Mouse (Mus musculus) cerebellum, adult 11-12 months (tissue): ENCODE results near the gene Acsl5.

Experiments
- DNase-seq: peaks from one replicate; pipeline ENCODE4 v3.0.0; 2022

The Acsl5 gene

DNA sequence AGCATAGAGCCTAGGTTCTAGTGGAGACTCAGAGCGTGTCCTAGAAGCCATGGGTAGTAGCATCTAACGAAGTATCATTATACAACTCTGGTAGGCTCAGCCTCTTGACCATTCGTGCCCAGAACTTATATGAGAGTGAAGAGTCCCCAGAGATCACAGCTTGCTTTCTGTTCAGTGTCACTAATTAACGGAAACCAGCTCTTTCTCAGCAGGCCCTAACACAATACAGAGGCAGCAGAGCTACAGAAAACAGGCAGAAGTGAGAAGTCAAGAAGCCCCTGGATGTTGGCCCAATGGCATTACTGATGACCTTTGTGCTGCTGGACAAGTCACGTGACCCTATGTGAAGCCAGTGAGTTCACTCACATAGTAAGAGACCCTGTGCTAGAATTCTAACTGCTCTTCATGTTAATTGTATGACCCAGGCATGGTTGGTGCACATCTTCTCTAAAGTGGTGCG is 10.5 kb upstream of the Acsl5 start, which contains the start of gene Gucy2g:
Gene Gucy2g (minus strand): TSS at position 51 of the 460 bp plus-strand sequence.
- no peak for DNase-seq

DNA sequence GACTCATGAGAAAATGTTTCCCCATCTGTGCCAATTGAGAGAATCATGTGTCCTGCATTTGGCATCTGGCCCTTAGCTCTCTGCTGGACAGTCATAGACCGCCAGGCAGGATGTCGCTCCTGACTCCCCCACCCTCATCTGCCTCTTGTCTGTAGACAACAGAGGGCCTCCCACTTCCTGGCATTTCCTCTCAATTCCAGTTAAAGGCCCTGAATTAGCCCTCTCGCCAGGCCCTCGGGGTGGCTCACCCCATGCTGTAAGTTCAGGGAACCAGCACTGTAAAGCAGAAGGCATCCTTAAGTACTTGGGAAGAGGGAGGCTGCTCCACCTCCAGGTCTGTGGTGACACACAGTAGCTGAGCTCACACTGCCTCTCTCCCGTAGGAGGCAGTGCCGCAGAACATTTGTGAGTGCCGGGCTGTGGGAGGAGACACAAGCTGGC is 6.9 kb upstream of the Acsl5 start:
- DNase-seq = no peak

DNA sequence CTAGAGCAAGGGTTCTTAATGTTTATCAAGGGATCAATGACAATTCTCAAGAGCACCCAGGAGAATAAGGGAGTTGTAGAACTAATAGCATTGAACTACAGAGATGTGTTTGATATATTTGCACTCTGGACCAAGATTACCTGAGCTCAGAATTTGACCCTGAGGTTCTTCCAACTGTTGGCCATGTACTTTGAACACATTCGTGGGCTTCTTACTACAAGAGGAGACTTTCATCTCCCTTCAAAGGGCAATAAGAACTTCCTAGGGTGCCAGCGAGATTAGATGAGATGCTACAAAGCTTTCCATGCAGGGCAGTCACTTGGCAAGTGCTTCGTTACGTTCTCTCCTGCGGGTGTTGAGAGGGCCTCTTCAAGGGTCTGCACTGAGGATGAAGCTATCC is 4.2 kb upstream of the Acsl5 start:
- DNase-seq = no peak

DNA sequence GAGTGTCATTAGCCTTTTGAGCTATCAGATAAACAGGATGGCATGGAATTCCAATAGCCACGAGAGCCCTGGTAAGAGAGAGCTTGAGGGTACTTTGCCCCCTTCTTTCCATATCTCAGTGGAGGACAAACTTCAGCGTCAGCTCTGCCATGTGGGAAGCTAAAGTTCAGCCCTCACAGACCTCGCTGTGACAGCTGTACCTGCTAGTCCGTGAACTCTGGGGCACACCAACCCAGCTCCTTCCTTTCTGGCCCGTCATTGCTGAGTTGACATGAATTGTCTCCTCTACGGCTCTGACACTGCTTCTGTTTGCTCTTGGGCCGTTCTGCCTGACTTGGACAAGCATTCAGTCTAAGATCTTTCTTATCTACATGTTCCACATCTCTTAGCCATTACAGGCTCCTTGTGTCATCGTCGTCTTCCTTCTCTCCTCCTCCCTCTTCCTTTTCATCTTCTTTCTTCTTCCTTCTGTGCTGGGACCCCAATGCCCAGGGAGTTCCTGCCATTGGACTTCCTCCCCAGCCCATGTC is 3.7 kb upstream of the Acsl5 start:
- no peak for DNase-seq

DNA sequence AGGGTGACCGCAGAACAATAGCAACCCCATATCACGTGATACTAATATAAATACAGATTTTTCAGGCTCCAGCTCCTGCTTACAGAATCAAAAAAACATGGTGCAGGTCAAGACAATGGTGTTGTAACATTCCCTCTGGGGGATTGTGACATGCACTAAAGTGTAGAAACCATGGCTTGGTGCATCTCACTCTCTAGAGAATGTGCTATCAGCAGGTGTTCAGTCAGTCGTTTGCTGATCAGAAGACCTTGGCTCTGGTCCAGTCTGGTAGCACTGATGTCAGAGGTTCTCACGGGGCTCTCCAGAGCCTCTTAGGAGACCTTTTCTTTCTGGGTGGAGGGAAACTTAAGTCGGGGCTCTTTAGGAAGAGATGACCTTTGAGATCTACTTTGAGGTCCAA is 1.3 kb upstream of the Acsl5 start:
- no peak for DNase-seq

DNA sequence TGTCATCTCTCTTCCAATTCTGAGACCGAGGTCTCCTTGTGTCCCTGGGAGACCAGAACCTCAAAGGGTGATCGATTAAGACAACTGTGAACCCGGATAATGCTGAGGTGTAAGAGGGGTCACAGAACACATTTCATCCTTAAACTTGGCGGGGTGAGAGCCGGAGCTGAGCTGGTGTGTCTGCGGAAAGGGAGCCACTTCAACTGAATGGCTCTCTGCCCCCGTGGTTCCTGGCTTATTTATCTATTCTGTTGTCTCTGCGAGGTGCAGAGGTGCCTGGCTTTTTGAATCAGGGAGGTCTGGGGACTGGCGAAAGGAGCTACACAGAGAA is 1.5 kb downstream of the Acsl5 start:
- DNase-seq = no peak

DNA sequence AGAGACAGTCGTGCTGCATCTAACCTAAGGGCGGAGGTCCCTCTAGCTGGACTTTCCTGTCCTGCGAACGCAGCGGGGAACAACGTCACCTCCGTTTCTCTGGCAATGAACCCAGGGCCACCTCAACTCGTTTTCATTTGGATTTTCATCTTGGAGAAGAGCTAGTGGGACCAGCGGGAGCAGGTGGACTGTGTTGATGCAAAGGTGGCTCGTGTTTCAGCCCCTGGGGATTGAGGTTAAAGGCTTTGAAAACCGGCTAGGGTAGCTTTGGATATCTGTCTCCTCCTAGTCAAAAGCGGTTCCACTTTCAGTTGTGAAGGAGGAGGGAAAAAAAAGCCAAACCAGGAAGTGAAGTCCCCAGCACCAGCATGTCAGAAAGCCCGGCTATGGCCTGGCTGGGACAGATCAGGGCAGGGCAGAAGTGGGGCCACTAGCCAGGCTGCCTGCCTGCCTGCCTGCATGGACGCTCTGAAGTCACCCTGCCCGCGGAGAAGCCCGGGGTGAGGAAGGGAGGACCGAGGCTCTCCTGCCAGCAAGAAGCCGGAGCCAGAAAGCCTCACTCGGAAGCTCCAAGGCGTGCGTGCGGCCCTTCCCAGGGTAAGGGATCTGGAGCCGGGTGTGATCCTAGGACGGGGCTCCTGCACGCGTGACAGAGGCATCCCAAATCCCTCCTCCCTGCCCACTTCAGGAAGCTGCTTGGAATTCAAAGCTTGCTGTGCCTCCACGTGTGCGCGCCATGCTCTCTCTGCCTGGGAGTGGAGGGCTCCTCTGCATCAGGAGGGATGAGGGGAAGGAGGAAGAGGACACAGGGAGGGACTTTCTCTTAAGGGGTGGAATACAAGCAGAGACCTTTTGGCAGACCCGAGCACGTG is 2.1 kb downstream of the Acsl5 start:
- DNase-seq = peak; percentile 57

DNA sequence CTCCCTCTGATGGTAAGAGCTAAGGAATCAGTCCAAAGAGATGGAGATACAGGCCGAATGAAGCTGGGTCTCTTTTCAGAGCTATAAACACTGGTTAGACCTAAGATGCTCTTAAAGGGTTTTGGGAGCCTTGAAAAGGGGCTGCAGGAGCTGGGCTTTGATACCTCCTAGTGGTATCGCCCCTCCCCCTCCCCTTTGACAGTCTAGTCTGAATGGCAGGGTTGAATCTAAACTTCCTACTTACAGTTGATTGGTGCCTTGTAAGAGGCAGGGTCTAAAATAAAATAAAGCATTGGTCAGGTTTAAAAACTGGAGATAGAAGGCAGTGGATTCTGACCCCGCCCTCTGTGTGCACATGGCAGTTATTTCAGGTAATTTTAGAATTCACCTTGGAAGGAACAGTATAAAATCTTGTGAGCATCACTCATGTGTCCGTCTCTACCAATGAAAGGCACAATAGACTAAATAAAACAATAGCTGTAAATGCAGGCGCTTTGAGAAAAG is 2.8 kb downstream of the Acsl5 start:
- DNase-seq = no peak

DNA sequence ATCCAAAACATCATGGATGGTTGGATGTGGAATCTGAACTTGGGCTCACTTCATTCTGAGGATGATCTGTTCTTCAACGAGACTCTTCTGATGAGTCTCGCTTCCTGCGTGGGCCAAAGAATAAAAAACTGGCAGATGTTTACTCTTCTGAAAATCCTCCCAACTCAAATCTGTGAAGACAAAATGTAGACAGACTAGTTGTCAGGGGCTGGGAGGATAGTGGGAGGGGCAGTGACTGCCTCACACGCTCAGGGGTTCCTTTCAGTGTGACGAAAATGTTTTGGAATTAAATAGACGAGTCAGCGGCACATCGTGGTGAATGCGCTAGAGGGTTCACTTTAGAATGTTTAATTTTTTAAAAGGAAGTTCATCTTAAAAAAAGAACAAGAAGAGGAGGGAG is 4.4 kb downstream of the Acsl5 start:
- no peak for DNase-seq

DNA sequence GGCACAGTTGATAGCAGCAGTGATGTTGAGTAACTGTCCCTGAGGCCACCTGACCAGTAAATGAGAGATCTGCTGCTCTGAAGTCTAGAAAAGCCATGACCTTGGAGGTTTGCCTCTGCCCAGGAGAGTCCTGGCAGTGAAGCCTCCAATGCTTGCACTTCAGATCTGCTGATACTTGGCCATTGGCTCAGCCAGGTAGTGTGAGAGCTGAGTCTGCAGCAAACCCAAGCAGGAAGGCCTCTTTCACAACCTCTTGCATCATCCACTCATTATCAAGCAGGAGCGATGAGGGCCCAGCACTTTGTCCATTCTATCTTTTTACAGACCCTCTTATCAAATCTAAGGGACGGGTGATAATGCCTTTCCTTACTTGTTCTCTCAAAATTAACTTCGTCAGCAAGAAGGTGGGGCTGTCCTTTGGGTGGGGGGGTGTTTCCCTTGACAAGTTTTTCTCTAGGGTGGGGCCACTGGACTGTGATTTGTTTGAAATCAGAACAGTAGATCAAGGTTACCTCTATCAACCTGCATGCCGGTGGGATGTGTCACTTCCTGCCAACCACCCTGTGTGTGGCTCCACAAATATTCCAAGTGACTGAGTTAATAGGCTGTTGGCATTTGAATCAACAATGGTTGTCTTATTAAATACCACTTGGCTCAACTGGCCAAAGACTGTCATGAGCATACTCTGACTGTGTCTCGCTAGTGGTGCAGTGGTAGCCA is 6.1 kb downstream of the Acsl5 start:
- no peak for DNase-seq

DNA sequence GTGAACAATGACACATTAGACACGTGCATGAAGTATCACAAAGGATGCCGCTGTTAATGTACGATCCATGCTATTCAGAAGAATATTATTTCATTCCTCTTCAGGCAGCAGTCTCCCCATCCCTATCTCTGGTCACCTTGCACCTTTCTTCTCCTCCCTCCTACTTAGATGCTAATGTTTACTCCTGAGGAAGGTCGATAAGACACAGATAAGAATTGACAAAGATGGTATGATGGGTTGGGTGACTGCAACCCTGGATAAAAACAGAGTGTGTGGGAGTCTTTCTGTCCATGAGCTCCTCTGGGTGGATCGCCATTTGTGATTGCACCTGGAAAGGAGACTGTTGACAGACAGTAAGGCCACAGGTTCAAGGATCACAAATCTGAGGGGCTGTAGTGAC is 6.8 kb downstream of the Acsl5 start:
- DNase-seq = no peak

DNA sequence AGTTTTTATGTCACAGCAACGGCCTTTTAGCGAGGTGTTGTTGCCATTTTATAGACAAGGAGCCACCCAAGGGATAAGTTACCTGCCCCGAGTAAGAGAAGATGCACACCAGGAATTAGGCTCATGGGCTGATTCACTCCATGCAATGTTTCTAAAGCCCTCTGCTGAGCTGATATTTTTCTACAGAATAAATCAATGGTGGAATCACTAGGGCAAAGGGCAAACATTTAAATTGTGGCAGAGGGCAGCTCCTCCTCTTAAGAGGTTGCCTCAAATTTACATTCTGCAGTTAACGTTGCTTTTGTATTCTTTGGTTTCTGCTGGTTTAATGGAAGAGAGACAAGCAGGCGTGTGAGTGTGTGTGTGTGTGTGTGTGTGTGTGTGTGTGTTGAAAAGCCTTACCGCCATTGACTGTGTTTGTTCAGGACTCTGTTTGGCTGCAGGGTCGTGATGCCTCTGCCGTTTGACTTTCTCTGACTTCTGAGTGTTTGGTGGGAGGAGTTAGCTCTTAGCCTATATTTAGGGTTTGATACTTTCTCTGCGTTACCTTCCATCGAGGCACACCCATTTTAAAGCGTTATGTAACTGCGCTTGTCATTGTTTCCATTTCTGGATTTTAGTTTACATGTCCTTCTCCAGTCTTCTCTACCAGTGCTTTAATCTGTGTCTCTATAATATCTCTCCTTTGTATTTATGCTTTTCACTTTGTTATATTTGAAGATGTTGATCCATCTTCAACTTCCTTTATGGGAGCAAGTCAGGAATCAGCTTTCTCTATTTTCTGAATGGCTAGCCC is 8.8 kb downstream of the Acsl5 start:
- DNase-seq = no peak

DNA sequence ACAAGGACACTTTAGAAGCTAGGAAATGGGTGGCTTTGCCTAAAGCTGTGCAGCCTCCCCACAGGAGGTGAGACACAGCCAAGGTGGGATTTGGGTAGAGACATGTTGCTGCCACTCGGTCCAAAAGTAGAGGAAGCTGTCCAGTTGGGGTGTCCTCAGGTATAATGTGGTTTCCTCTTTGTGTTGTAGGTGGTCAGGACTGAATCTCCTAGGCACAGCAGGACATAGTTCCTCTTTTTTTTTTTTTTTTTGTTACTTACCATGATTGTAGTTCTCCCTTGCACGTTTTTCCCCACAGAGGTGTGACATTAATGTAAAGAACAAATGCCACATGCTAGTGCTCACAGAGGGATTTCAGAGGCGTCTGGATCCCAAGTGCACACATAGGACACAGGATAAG is 13.5 kb downstream of the Acsl5 start:
- no peak for DNase-seq

DNA sequence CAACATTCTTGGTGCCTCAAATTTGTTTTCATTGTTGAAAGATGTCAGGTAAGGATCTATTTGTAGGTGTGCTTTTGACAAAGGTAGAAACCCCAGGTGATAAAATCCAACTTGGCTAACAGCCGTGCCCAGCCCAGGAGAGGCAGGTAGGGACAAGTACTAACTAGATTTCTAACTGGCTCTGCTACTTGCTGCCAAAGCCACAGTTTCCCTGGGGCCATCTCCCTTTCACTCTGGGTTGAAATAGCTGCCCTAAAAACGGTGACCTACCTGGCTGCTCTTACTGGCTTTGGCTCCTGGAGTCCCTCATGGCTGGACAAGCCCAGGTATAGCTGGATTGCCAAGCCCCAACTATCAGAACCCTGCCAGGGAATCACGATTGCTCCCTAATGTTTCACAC is 15.0 kb downstream of the Acsl5 start:
- DNase-seq = no peak

DNA sequence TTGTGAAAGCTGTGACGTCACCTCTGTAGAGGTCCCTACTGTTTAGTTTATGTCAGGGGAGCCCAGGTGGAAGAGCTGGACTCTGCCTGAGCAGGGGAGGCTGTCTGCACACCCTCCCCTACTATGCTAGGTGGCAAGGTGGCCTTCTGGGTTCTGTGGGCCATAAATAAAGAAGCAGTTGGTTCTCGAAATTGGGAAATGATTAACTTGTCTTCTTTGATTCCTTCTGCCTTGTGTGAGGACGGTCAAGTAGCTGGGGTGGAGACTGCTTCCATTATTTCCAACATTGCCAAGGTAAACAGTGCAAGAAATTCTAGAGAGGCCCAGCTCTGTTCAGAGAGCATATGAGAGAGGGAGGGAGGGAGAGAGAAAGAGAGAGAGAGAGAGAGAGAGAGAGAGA is 16.4 kb downstream of the Acsl5 start:
- no peak for DNase-seq

DNA sequence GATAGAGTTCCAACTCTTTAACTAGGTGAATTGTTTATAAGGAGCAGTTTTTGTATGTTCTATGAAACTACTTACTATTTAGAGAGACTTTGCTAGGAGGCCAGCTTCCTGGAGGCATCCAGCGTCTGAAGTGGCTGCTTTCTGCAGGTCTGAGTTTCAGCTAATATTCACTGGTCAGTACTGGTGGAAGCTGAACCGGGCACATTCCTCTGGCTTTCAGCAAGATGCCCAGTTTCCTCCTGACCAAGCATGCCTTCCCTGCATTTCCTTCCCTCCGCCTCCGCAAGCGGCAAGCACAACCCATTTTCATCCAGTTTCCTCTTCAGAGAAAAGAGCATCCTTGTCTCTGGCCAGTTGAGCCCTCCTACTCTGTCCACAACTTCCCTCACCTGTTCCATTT is 17.3 kb downstream of the Acsl5 start:
- DNase-seq = no peak

DNA sequence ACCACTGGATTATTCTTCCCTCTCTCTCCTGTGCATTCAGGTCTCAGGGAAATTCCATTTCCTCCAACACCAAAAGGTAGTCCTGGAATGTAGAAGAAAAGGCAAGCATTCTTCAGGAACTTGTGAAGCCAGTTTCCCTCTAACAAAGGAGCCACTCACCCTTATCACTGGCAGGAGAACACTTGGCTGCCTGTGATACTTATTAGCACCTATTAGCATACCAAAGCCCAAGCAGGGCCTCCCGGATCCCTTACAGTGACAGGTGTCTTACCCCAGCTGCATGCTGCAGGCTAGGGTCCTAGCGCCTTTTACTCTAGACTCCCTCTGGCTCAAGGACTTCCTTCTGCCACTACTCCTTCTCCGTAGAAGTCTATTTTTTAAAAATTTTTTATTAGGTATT is 19.7 kb downstream of the Acsl5 start:
- no peak for DNase-seq

DNA sequence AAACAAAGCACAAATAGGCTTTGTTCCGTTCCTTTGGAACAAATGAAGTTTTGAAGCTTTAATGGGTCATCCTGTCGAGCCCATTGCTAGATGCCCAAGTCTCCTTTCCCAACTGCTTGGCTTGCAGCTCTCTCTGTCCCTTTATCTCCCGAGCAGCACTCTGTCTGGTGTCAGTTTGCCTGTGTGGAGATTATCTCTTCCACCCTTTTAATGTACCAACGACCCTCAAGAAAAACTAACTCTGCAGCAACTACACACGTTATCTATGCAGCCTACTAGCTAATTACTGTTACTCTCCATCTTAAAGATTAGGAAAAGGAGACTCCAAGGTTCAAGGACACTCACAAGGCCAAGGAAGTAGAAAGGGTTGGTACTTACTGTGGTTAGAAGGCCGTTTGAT is 21.6 kb downstream of the Acsl5 start:
- no peak for DNase-seq

DNA sequence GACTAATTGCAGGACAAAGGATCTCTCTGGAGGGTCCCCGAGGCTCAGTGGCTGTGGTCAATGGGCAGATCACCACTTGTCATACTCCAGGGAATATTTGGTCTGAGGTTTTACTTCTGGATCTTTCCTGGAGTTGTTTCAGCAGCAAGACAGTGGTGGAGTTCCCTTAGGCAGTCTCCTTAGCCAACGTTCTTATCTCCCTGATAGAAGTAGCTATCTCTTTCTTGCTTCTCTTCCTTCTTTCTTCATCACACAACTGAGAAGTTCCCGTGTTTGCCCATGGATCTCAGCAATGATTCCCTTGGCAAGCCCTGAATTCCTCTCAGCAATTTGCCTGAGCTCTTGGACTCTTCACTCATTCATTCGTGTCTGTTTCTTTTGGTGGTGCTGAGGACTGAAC is 24.4 kb downstream of the Acsl5 start:
- no peak for DNase-seq

DNA sequence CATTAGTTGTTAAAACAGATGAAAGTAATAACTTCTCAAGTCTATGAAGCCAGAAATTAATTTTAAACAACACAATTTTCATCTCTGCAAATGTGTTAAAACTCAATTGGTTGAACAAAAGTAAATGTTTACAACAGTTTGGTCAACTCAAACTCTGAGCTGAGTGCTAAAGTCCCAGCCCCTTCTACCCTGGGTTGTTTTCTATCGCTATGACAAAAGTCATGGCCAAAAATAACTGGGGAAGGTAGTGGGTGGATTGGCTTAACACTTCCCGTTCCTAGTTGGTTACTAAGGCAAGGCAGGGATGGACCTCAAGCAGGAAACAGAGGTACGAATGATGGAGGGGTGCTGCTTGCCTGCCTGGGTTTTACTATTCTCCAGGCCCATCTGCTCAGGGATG is 25.0 kb downstream of the Acsl5 start:
- no peak for DNase-seq

DNA sequence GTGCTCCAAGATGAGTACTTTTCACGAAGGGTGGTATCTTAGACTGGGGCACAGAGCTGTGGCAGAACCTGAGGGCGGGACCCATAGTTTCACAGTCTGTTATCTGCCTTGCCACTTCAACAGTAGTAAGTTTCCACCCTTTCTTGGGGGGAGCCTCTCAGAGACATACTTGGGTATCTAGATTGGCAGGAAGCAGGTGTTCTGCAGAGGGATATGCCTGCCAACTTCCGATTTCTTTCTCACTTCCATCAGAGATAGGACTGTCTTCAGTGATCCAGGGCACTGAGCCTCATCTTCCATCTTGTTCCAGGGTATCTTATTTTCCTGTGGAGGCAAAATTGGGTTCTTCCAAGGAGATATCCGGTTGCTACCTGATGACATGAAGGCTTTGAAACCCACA is 32.4 kb downstream of the Acsl5 start:
- DNase-seq = no peak

DNA sequence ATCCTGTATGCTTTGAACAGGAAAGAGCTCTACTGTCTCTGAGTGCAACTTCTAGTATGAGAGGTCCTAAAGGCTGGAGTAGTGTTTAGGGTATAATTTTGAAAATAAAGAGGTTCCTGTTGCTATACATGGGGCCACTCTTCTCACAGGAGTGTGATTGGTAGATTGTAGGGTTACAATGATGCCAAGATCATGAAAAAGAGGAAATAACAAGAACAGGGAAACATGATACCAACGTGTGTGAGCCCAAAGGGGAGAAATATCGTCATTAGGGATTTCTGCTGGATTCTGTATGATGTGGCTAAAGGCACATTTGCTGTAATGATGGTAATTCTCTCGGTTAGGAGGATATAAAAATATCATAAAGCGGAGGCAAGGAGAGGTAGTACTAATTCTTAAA is 34.3 kb downstream of the Acsl5 start:
- DNase-seq = no peak

DNA sequence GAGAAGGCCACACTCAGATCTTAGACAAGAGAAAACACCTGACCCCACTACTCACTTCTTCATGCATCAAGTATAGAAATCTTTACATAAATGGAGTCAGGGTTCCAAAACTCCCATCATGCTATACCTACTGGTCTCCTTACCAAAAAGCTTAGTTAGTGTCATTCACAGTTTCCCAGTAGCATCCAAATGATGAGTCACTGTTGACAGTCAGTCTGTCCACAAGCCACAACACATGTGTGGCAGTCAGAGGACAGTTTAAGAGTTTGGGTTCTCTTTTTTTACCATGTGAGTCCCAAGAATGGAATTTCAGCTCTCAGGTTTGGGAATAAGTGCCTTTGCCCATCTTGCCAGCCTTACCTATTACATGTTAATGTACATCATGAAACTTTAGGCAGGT is 37.2 kb downstream of the Acsl5 start:
- no peak for DNase-seq
